Mouse (Mus musculus) midbrain, embryonic 16.5 days (tissue): Measurements from ENCODE around the gene Med27. TPM values are rescaled to one million over a fixed set of nuclear protein-coding genes. Genes with fewer than 3 reads are reported as not detected.

ENCODE experiments used
- ATAC-seq: fragments of 200-750 bp; cut with Nextera tagmentation; 2 replicates; pipeline ENCODE4 v1.8.0; 2017; ENCODE audit warnings: moderate TSS enrichment
- H3K27ac ChIP-seq: fragments of 300-500 bp; sonication (generic); 2 replicates; pipeline ENCODE4 v1.5.1; 2014; ENCODE audit warnings: mild to moderate bottlenecking, low read length, mixed read lengths
- H3K27me3 ChIP-seq: fragments of 300-500 bp; sonication (generic); 2 replicates; pipeline ENCODE4 v1.6.1; 2014; ENCODE audit warnings: low read depth, low read length, mixed read lengths; ENCODE audit not compliant: control insufficient read depth, insufficient read depth
- H3K36me3 ChIP-seq: fragments of 300-500 bp; sonication (generic); 2 replicates; pipeline ENCODE4 v1.6.1; 2014; ENCODE audit warnings: mild to moderate bottlenecking, low read length, moderate library complexity, mixed read lengths; ENCODE audit not compliant: control insufficient read depth, insufficient read depth
- H3K4me1 ChIP-seq: fragments of 300-500 bp; sonication (generic); 2 replicates; pipeline ENCODE4 v1.6.1; 2014; ENCODE audit warnings: mild to moderate bottlenecking, low read length, mixed read lengths; ENCODE audit not compliant: control insufficient read depth, insufficient read depth
- H3K4me2 ChIP-seq: fragments of 300-500 bp; sonication (generic); 2 replicates; pipeline ENCODE4 v1.6.1; 2014; ENCODE audit warnings: mild to moderate bottlenecking, low read length, mixed read lengths
- H3K4me3 ChIP-seq: fragments of 300-500 bp; sonication (generic); 2 replicates; pipeline ENCODE4 v1.5.1; 2014; ENCODE audit warnings: low read depth, mild to moderate bottlenecking, low read length, moderate library complexity, mixed read lengths
- H3K9ac ChIP-seq: fragments of 300-500 bp; sonication (generic); 2 replicates; pipeline ENCODE4 v1.6.1; 2014; ENCODE audit warnings: low read depth, low read length, mixed read lengths
- H3K9me3 ChIP-seq: fragments of 300-500 bp; sonication (generic); replicated peaks from 2 replicates; pipeline ENCODE4 v1.6.1; 2014; ENCODE audit warnings: mild to moderate bottlenecking, low read length, mixed read lengths; ENCODE audit not compliant: control insufficient read depth, poor library complexity, severe bottlenecking
- WGBS: fragments of 180-500 bp; shearing (Covaris S2); extraction: QIAGEN DNeasy Blood & Tissue Kit; methylation state at CpG from one replicate; pipeline ENCODE4 v1.1.7; 2014; 5-methylcytosine and 5-hydroxymethylcytosine counted together
- polyA plus RNA-seq: library from polyadenylated mRNA; unstranded; fragments of >200 nt; fragmentation: Nextera tagmentation; extraction: Ambion mirVana; gene quantifications from 2 replicates; pipeline ENCODE4 v1.2.1, GENCODE M21; 2015

Gene Med27
- polyA plus RNA-seq, 1 experiment from 2014 or later, result 70.6 TPM

GRCm38 (mm10) chr2:29559955-29560354 is 213.3 kb downstream of the Med27 start:
- Histone ChIP-seq H3K9me3 (no peaks in the 10 kb centered on the region), H3K27me3 (no peaks in the 10 kb centered on the region), H3K4me2 (no peak overlapping the region), H3K9ac (no peak overlapping the region), H3K36me3 (no peaks in the 10 kb centered on the region), H3K4me1 (no peaks in the 10 kb centered on the region; the same call in 1 of the 2 replicates), H3K27ac (no peak overlapping the region), H3K4me3 (no peak overlapping the region)
- WGBS, result 92% methylated on average over 3 of the region's 3 CpGs
- no peak for ATAC-seq

- Histone ChIP-seq H3K4me3 (no peak overlapping the region), H3K27ac (no peak overlapping the region), H3K4me1 (peaks cover 10% of the 10 kb centered on the region), H3K9me3 (no peaks in the 10 kb centered on the region), H3K27me3 (no peaks in the 10 kb centered on the region), H3K36me3 (no peaks in the 10 kb centered on the region), H3K4me2 (no peak overlapping the region), H3K9ac (no peak overlapping the region)
- WGBS, result 66% methylated on average over 4 of the region's 4 CpGs
- ATAC-seq, result no peak
Measured at GRCm38 (mm10) chr2:29561468-29561867, 214.8 kb downstream of the Med27 start.

DNA sequence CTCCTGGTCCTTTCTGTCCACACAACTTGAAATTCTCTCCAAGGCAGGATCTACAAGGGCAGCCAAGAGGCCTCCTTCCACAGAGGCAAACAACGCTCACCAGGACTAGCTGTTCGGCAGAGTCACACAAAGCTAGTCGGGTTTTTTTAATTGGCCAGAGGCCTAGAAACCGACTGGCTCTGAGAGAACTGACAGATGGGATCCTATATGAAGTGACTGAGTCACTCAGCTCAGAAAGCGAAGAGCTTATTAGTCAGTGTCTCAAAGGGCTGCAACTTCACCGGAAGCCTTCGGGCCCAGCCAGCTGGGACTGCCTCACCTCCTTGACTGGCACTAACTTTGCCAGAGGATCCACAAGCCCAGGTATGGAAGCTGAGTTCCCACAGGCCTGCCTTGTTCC is 217.4 kb downstream of the Med27 start:
- no peak overlapping the region for H3K4me2 ChIP-seq
- no peaks in the 10 kb centered on the region for H3K9me3 ChIP-seq
- no peaks in the 10 kb centered on the region for H3K36me3 ChIP-seq
- peaks cover 10% of the 10 kb centered on the region for H3K4me1 ChIP-seq
- H3K27ac ChIP-seq, result no peak overlapping the region
- WGBS, result 42% methylated on average over 7 of the region's 7 CpGs
- no peak overlapping the region for H3K9ac ChIP-seq
- no peak for ATAC-seq
- H3K27me3 ChIP-seq, result no peaks in the 10 kb centered on the region
- no peak overlapping the region for H3K4me3 ChIP-seq

DNA sequence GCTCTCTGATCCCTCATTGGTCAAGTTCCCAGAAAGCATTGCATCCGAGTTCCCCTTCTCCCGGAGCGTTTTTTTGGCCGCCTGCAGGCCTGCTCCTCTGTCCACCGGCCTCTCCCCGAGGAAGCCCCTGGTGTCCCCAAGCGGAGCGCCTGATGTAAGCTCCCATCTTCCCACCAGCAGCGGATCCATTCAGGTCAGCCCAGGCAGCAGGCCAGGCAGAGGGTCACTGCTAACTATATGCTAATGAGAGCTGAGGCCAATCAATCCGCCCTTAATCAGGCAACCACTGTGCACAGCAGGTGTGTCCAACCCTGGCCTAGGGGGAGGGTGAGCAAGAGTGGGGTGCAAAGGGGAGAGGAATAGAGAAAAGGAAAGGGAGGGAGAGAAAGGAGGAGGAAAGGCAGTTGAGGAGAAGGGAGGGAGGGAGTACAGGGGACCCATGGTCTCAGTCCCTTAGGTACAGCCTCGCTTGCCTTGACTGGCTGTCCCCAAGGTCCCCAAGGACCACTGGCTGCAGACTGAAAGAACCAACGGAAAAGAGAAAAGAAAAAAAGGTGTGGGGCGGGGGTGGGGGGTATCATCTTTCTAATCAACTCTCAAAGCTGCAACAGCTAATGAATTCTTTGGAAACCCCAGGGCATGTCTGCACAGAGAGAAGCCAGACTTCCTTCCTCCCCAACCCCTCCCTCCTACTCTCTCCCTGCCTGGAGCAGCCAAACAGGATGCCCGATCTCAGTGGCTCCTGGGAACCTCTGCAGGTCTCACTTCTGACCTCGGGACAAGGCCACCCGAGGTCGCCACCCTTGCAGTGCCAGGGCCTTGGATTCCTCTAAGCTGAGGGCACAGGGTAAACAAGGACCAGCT is 219.2 kb downstream of the Med27 start:
- 4% methylated on average over 17 of the region's 17 CpGs for WGBS
- Histone ChIP-seq H3K27me3 (no peaks in the 10 kb centered on the region), H3K9ac (peak overlapping the region; percentile 21; the same call in 1 of the 2 replicates), H3K36me3 (no peaks in the 10 kb centered on the region), H3K4me1 (peaks cover 12% of the 10 kb centered on the region), H3K9me3 (no peaks in the 10 kb centered on the region), H3K27ac (peak overlapping the region; percentile 36), H3K4me3 (no peak overlapping the region), H3K4me2 (no peak overlapping the region; the same call in 1 of the 2 replicates)
- ATAC-seq, result no peak

DNA sequence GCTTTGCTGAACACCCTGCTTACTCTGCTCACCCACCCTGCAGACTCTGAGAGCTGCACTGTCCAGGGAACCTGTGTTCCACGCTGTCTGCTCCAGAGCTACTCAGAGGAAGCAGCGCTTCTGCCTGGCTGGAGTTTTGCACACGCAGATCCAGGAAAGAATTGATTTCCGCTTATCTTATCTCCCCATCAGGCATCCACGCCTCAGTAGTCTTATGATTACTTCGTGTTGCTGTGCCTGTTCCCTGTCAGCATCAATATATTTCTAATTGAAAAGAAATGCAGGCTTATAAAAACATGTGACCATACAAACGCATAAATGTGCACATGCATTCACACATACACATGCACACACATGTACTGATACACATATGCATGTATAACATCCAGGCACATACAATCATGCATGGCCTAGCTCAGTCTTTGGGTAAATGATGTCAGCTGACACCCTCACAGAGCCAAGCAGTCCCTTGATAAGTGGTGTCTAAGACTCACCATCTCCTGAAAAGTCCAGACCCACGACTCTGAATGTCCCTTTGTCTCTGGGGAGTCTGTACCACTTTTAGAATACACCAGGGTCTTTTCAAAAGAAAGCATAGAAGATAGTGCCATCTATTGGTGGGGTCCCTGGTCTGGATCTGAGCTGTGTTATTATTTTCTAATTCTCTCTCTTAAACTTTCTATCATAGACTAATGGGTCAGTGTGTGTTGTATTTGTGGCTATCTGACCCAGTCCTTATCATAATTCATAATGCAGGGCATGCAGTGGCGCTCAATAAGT is 225.5 kb downstream of the Med27 start:
- ATAC-seq, result no peak
- H3K9ac ChIP-seq, result no peak overlapping the region
- WGBS, result 54% methylated on average over 9 of the region's 9 CpGs
- H3K27ac ChIP-seq, result no peak overlapping the region; the same call in 1 of the 2 replicates
- H3K27me3 ChIP-seq, result no peaks in the 10 kb centered on the region
- no peak overlapping the region for H3K4me2 ChIP-seq
- no peaks in the 10 kb centered on the region for H3K9me3 ChIP-seq
- no peak overlapping the region for H3K4me3 ChIP-seq
- peaks cover 18% of the 10 kb centered on the region for H3K4me1 ChIP-seq
- no peaks in the 10 kb centered on the region for H3K36me3 ChIP-seq

DNA sequence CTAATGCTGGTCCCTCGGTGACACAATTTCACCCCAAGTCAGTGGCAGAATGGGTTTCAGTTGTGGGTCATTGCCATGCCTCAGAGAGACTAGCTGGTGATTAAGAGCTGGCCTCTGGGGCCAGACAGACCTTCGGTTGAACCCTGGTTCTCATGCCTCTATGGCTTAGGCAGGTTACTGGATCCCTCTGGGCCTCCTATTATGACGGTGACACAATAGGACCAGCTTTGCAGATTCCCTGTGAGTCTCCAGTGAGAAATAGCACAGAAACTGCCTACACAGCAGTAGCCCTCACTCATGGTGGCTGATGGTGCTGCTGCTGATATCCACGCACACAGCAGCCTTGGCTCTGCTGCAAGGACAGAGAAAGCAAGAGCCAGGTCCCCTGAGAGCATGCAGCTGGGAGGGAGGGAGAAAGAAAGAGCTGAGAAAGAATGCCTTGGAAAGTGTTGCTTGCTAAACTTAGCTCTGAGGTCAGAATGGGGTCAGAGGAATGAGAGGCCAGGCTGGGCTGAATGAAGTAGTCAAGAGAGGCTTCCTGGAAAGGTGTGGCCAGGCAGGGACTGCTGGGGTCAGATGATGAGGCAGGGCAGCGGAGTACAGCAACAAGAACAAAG is 226.3 kb downstream of the Med27 start:
- WGBS, result 32% methylated on average over 5 of the region's 5 CpGs
- ATAC-seq, result no peak
- Histone ChIP-seq H3K4me1 (peaks cover 18% of the 10 kb centered on the region), H3K27ac (no peak overlapping the region), H3K9me3 (no peaks in the 10 kb centered on the region), H3K4me2 (no peak overlapping the region), H3K9ac (no peak overlapping the region), H3K27me3 (no peaks in the 10 kb centered on the region), H3K4me3 (no peak overlapping the region), H3K36me3 (no peaks in the 10 kb centered on the region)

- Histone ChIP-seq H3K4me1 (peaks cover 18% of the 10 kb centered on the region), H3K9ac (no peak overlapping the region), H3K36me3 (no peaks in the 10 kb centered on the region), H3K27ac (peak overlapping the region; percentile 45), H3K4me2 (no peak overlapping the region), H3K27me3 (no peaks in the 10 kb centered on the region), H3K9me3 (no peaks in the 10 kb centered on the region), H3K4me3 (no peak overlapping the region)
- peak; percentile 26; the same call in 1 of the 2 replicates for ATAC-seq
- 15% methylated on average over 5 of the region's 5 CpGs for WGBS
Measured at GRCm38 (mm10) chr2:29573591-29573990, 227.0 kb downstream of the Med27 start.

- Histone ChIP-seq H3K36me3 (no peaks in the 10 kb centered on the region), H3K9ac (no peak overlapping the region), H3K4me3 (no peak overlapping the region), H3K4me1 (peaks cover 18% of the 10 kb centered on the region), H3K9me3 (no peaks in the 10 kb centered on the region), H3K27ac (peak overlapping the region; percentile 45), H3K4me2 (no peak overlapping the region), H3K27me3 (no peaks in the 10 kb centered on the region)
- 5% methylated on average over 11 of the region's 11 CpGs for WGBS
- no peak for ATAC-seq
Measured at GRCm38 (mm10) chr2:29574187-29574586, 227.6 kb downstream of the Med27 start.
